In genomic region chr5:64435491-64435890, GRCm38 (mm10) we compare ENCODE assay signal across 15 mouse cellular contexts.
A peak's percentile ranks its signal among the peaks of the same experiment; 100 is the strongest.
DNase-seq lines count a peak whose midpoint lies in the region; ATAC-seq lines count a peak whose summit lies in the region.
"Had no signal": no experiment of that assay in that cellular context is flagged by ENCODE, and none has a peak within 500 bp of the region (broad histone marks: within the 10 kb centered on the region; RNA-seq: fewer than 3 reads in every experiment).

No protein-coding gene starts in this region.

- 83% methylated on average over 3 of the region's 3 CpGs for WGBS in forebrain, embryonic 12.5 days
- WGBS in embryonic facial prominence, embryonic 10.5 days, result 68% methylated on average over 3 of the region's 3 CpGs

- no peak overlapping the region for H3K4me2 ChIP-seq in forebrain, embryonic 12.5 days

- no peak overlapping the region for H3K9ac ChIP-seq in forebrain, embryonic 12.5 days

- no peak overlapping the region for H3K27ac ChIP-seq in forebrain, embryonic 12.5 days
- H3K27ac ChIP-seq in embryonic facial prominence, embryonic 10.5 days (replicated peaks), result no peak overlapping the region

- H3K4me3 ChIP-seq in forebrain, embryonic 12.5 days (replicated peaks), result no peak overlapping the region
- no peak overlapping the region for H3K4me3 ChIP-seq in embryonic facial prominence, embryonic 10.5 days
- H3K4me3 ChIP-seq: myocyte had no signal

- DNase-seq in MEL-GATA-1-ER (ENCODE audit: extremely low read depth, low read depth), result peak; percentile 13
- DNase-seq in induced T-regulatory cell, adult 2 months (ENCODE audit: low read depth), result peak; percentile 65
- DNase-seq in ovary, adult 18-20 months (ENCODE audit: low spot score), result no peak
- DNase-seq in embryonic facial prominence, embryonic 10.5 days (ENCODE audit: low spot score), result no peak
- DNase-seq: adrenal gland, postnatal 14 days; cerebellum, postnatal 14 days; gastrocnemius, postnatal 14 days; heart, postnatal 14 days; kidney, adult 2 months; lung, postnatal 4 days; thymus, postnatal 14 days had no signal

- H3K4me1 ChIP-seq in forebrain, embryonic 12.5 days, result no peaks in the 10 kb centered on the region
- peaks cover 13% of the 10 kb centered on the region; the same call in 1 of the 2 replicates for H3K4me1 ChIP-seq in embryonic facial prominence, embryonic 10.5 days

- peak; percentile 49 for ATAC-seq in CD4-positive, CD25-positive, alpha-beta regulatory T cell, adult 4 months
- peak; percentile 99 for ATAC-seq in megakaryocyte progenitor cell, adult 5-6 weeks (replicated peaks; ENCODE audit: poor library complexity)
- no peak for ATAC-seq in forebrain, embryonic 12.5 days (ENCODE audit: low FRiP score)

- H3K9me3 ChIP-seq in forebrain, embryonic 12.5 days, result no peaks in the 10 kb centered on the region
- H3K9me3 ChIP-seq in embryonic facial prominence, embryonic 10.5 days, result no peaks in the 10 kb centered on the region

- H3K36me3 ChIP-seq in forebrain, embryonic 12.5 days (replicated peaks), result no peaks in the 10 kb centered on the region
- H3K36me3 ChIP-seq in embryonic facial prominence, embryonic 10.5 days (replicated peaks), result no peaks in the 10 kb centered on the region

- no peaks in the 10 kb centered on the region for H3K27me3 ChIP-seq in forebrain, embryonic 12.5 days
- H3K27me3 ChIP-seq in embryonic facial prominence, embryonic 10.5 days (replicated peaks; ENCODE audit: low read depth, poor library complexity, severe bottlenecking), result peaks cover 4% of the 10 kb centered on the region; the same call in 1 of the 2 replicates

Comparison
In these comparisons a context has a peak if more than half of its experiments do, and no peak if none do; other contexts are left out.
1. DNase-seq: peak in MEL-GATA-1-ER (single experiment) and induced T-regulatory cell, adult 2 months (single experiment); none in ovary, adult 18-20 months (single experiment) and embryonic facial prominence, embryonic 10.5 days (single experiment).